Mouse (Mus musculus) left cerebral cortex, postnatal 25 days (tissue): ENCODE data around the gene Trim43c. TPM values are rescaled to one million over a fixed set of nuclear protein-coding genes. Genes with fewer than 3 reads are reported as not detected.
"Not testable (repeated sequence)": the region's sequence is repeated elsewhere in the genome, so short reads cannot be mapped to it uniquely, and the experiment has no call there.

Experiments used
- DNase-seq, 2 experiments: peaks; one replicate each; pipeline ENCODE4 v3.0.0; 2022; ENCODE audit warnings: low spot score in 2 of 2, mixed read lengths in 1 of 2
- intact Hi-C: fragments of 180-260 bp; cut with DNase I; formaldehyde crosslinking; loops from one replicate; pipeline ENCODE4 v1.15.1; 2025
- total RNA-seq, 2 experiments: library from RNA; stranded (reverse); gene quantifications; 2 replicates each; pipeline ENCODE4 v1.2.3; 2021

Gene Trim43c
- under 1 TPM in 1 of 2 experiments, not detected in 1; 0.39 TPM for total RNA-seq

- not testable (repeated sequence) for DNase-seq
- intact Hi-C loops = loop anchor here (10.0 kb wide), 1 partner anchor 256 kb away; the partner anchor contains the start of gene Trim43b
Measured at GRCm38 (mm10) chr9:88838864-88839263, at the start of gene Trim43c. Gene Trim43c, plus strand, starts transcription at chr9:88839164.

DNA sequence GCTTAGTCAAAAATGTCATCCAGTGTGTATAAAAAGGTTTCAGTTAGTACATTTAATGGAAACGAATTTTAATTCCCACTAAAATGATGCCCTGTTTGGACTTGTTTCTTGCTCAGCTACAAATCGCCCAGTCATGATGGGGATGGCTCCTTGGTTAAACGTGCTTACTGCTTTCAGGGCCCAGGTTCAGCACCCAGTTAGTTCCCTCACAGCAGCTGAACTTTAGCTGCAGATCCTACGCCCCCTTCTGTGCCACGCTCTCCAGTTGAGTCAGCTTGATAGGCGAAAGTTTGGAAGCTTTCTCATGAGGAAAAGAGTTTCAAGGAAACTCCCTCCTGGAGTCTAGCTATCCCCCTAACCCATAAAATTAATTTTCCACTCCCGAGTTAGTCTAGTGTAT lies 14.1 kb downstream of the Trim43c start:
- DNase-seq, intact Hi-C loops: not testable (repeated sequence)

DNA sequence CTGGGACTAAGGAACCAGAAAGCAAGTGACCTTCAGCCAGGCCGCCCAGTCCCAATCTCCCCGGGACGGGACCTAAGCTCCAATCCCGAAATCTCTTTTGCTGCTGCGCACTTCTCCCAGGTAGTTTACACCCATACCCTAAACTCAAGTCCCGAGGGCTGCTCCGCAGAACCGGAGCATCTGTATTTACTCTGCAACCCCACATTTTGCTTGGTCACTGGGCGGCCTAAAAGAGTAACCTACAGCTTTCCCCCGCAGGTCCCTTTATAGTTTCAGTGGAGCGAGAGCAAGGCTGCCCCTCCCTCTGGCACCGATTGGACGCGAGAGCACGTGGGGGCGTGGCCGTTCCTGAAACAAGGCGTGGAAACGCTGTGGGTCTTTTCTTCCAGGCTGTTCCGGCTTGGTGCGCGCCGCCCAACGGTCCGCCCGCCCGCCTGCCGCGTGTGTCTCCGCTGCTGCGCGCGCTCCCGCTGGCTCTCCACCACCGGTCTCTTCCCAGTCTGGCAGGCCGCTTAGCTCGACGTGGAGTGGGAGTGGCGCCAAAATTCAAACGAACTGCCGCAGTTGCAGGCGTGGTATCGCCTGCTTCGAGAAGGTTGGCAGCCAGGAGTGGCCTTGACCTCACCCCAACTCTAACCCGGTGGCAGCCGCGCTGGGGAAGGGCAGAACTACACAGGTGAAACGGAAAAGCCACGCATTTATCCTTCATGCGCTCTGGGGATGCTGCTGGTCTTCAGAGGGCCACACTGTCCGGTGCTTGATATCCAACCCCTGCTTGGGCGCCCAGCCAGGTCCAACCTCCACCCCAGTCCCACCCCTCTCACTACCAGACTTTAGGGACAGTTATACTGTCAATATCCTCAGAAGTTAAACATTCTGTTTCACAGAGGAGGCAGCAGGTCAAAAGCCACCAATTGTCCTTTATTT lies 19.9 kb downstream of the Trim43c start:
- peak; percentile 82 to 91 for DNase-seq
- intact Hi-C loops = not testable (repeated sequence)

Other genes starting within 250 kb of the Trim43c start
- 10 to 100 TPM; 25.5 to 29.2 TPM for gene Mthfsl, start 118.9 kb upstream of the Trim43c start, total RNA-seq
- 1 to 10 TPM in 1 of 2 experiments, under 1 TPM in 1; 0.64 to 1.0 TPM for gene Bcl2a1d, start 107.2 kb upstream of the Trim43c start, total RNA-seq
- under 1 TPM in 1 of 2 experiments, not detected in 1; 0.57 TPM for gene Bcl2a1a, start 117.7 kb downstream of the Trim43c start, total RNA-seq